Mouse (Mus musculus) hindbrain, embryonic 13.5 days (tissue): ENCODE measurements around the gene Anapc13. TPM values are rescaled to one million over a fixed set of nuclear protein-coding genes. Genes with fewer than 3 reads are reported as not detected.

Experiments used
- ATAC-seq: fragments of 200-750 bp; cut with Nextera tagmentation; 2 replicates; pipeline ENCODE4 v1.8.0; 2017; ENCODE audit warnings: moderate TSS enrichment; ENCODE audit not compliant: low FRiP score
- H3K27ac ChIP-seq: fragments of 300-500 bp; sonication (generic); 2 replicates; pipeline ENCODE4 v1.5.1; 2015; ENCODE audit warnings: inconsistent platforms, mild to moderate bottlenecking, moderate library complexity
- H3K27me3 ChIP-seq: fragments of 300-500 bp; sonication (generic); 2 replicates; pipeline ENCODE4 v1.6.1; 2015; ENCODE audit warnings: mild to moderate bottlenecking, inconsistent platforms
- H3K36me3 ChIP-seq: fragments of 300-500 bp; sonication (generic); 2 replicates; pipeline ENCODE4 v1.6.1; 2015; ENCODE audit warnings: mild to moderate bottlenecking, inconsistent platforms
- H3K4me1 ChIP-seq: fragments of 300-500 bp; sonication (generic); replicated peaks from 2 replicates; pipeline ENCODE4 v1.6.1; 2015; ENCODE audit warnings: inconsistent platforms
- H3K4me2 ChIP-seq: fragments of 300-500 bp; sonication (generic); 2 replicates; pipeline ENCODE4 v1.6.1; 2015; ENCODE audit warnings: inconsistent platforms, mild to moderate bottlenecking, moderate library complexity
- H3K4me3 ChIP-seq: fragments of 300-500 bp; sonication (generic); 2 replicates; pipeline ENCODE4 v1.5.1; 2015; ENCODE audit warnings: mild to moderate bottlenecking, inconsistent platforms
- H3K9ac ChIP-seq: fragments of 300-500 bp; sonication (generic); 2 replicates; pipeline ENCODE4 v1.6.1; 2015; ENCODE audit warnings: mild to moderate bottlenecking, inconsistent platforms
- H3K9me3 ChIP-seq: fragments of 300-500 bp; sonication (generic); 2 replicates; pipeline ENCODE4 v1.6.1; 2016; ENCODE audit warnings: inconsistent platforms
- WGBS: fragments of 180-500 bp; shearing (Covaris S2); methylation state at CpG from one replicate; pipeline ENCODE4 v1.1.7; 2015; 5-methylcytosine and 5-hydroxymethylcytosine counted together
- polyA plus RNA-seq: library from polyadenylated mRNA; unstranded; fragments of >200 nt; fragmentation: Nextera tagmentation; extraction: Ambion mirVana; gene quantifications from 2 replicates; pipeline ENCODE4 v1.2.1, GENCODE M21; 2015

Gene Anapc13
- polyA plus RNA-seq, 1 experiment from 2014 or later = 200 TPM

DNA sequence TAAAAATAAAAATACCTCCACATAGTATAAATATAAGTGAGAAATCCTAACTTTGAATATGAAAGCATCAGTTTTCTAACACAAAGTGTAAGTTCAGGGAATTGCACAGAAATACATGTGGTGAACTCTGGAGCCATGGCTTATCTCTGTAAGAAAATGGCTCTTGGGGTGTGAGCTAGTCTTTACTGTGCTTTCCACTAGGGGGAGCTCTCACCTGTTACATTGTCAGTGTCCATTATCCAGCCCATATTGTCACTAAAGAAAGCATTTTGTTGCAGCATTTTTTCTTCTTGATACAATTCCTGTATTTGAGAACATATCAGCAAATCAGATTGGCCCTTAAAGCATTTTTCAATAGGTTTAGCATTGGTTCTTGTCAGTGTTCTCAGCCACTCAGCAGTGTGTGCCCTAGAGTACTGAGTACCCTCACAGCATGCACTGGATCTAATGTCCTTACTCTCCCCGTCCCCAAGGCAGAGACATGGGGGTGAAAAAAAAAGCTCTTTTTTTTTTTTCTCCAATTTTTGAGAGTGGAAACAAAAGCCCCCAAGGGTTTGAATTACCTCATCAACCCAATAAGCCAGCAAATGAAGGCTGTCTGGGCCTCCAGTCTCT lies 6.9 kb downstream of the Anapc13 start:
- Histone ChIP-seq H3K27me3 (no peaks in the 10 kb centered on the region), H3K9me3 (no peaks in the 10 kb centered on the region), H3K4me3 (no peak overlapping the region), H3K4me1 (peaks cover 15% of the 10 kb centered on the region), H3K9ac (0 out of 2 replicates have a peak overlapping the region, but pooled peaks have one; percentile 19), H3K27ac (peak overlapping the region; percentile 25), H3K36me3 (peaks cover 32% of the 10 kb centered on the region), H3K4me2 (no peak overlapping the region)
- 0 out of 2 replicates have a peak, but pooled peaks have one; percentile 52 for ATAC-seq
- WGBS = 57% methylated on average over 1 of the region's 1 CpGs

DNA sequence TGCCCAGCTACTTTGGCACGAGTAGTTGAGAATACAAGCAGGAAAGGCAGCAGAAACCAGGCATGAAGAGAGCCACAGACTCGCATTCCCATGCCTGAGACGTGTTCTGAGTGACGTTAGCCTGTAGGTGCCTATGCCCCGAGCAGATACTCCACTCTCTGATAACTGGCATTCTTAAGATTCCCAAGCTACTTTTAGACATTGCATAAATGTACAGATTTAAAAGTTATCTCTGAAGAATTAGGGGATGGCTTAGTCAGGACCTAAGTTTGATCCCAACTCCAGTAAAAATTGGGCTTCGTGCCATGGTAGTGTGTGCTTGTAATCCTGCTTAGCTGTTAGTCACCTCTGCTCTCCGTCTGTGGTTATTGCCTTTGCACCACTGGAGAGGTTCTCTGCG lies 8.4 kb downstream of the Anapc13 start:
- WGBS = 91% methylated on average over 8 of the region's 8 CpGs
- H3K4me2 ChIP-seq = no peak overlapping the region
- H3K4me3 ChIP-seq = no peak overlapping the region
- no peak overlapping the region for H3K27ac ChIP-seq
- H3K9me3 ChIP-seq = no peaks in the 10 kb centered on the region
- H3K9ac ChIP-seq = no peak overlapping the region
- no peaks in the 10 kb centered on the region for H3K27me3 ChIP-seq
- no peak for ATAC-seq
- peaks cover 32% of the 10 kb centered on the region for H3K36me3 ChIP-seq
- H3K4me1 ChIP-seq = peaks cover 19% of the 10 kb centered on the region

DNA sequence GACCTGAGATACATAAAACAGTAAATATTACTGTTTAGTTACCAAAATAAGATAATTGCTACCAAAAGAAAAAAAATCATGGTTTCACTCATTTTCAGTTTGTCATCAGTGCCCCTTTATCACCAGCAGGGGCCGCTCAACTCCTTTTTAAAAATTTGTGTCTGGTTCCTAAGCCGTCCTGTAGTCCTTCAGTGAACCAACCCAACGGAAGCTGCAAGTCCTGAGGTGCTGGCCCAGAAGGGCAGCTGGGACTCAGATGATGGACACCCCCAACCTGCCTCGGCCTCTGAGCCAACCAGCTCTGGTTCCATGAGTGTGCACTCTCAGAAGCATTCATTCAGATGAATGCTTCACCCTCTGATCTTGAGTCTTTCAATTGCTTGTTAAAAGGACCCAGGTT lies 10.5 kb downstream of the Anapc13 start:
- H3K4me3 ChIP-seq = no peak overlapping the region
- ATAC-seq = no peak
- no peak overlapping the region for H3K4me2 ChIP-seq
- H3K27me3 ChIP-seq = no peaks in the 10 kb centered on the region
- 2% methylated on average over 4 of the region's 4 CpGs for WGBS
- no peak overlapping the region for H3K9ac ChIP-seq
- no peaks in the 10 kb centered on the region for H3K9me3 ChIP-seq
- H3K4me1 ChIP-seq = peaks cover 19% of the 10 kb centered on the region
- H3K27ac ChIP-seq = no peak overlapping the region
- H3K36me3 ChIP-seq = peaks cover 20% of the 10 kb centered on the region

DNA sequence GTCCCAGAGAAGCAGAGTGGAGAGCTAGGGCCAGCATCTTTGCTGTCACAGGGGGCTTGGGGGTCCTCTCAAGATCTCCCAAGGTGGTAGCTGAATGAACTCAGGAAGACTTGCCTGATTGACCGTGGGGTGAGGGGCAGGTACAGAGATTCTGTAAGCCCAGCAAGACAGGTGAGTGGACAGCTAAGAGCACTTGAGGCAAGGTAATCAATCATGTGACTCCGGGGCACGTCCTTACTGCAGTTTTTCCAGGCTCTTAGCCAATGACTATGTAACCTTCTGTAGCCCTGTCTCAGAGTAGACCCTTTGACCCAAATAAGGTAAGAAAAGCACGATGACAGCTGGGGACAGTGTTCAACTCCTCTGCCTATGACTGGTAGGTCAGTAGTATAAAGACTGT lies 11.0 kb downstream of the Anapc13 start:
- peaks cover 19% of the 10 kb centered on the region for H3K4me1 ChIP-seq

DNA sequence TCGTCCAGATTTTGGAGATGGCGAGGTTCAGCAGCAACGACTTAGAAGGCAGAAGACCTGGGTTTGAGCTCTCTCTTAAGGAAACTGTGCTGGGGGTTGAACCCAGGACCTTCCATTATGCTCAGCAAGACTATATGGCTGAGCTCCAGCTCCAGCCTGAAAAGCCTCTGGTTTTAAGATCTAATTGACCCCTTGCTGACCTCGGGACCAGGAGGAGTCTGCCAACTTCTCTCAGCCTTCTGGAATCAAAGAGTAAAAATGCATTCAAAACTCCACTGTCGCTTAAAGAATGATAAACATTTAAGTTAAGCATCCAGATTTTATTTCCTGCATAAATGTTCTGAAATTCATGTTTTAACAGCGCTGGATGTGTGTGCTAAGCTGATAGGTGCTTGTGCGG lies 12.9 kb downstream of the Anapc13 start:
- no peaks in the 10 kb centered on the region for H3K27me3 ChIP-seq
- no peak overlapping the region for H3K27ac ChIP-seq
- ATAC-seq = no peak
- H3K9me3 ChIP-seq = no peaks in the 10 kb centered on the region
- peaks cover 10% of the 10 kb centered on the region for H3K36me3 ChIP-seq
- WGBS = 72% methylated on average over 7 of the region's 7 CpGs
- H3K4me2 ChIP-seq = no peak overlapping the region
- H3K4me3 ChIP-seq = no peak overlapping the region
- no peak overlapping the region for H3K9ac ChIP-seq
- peaks cover 34% of the 10 kb centered on the region for H3K4me1 ChIP-seq

More for the DNA sequence above, 11.0 kb downstream of the Anapc13 start:
- Histone ChIP-seq H3K27ac (no peak overlapping the region), H3K9ac (no peak overlapping the region), H3K9me3 (no peaks in the 10 kb centered on the region), H3K4me3 (no peak overlapping the region), H3K4me2 (no peak overlapping the region), H3K27me3 (no peaks in the 10 kb centered on the region), H3K36me3 (peaks cover 14% of the 10 kb centered on the region)
- WGBS = 74% methylated on average over 4 of the region's 4 CpGs
- ATAC-seq = no peak

DNA sequence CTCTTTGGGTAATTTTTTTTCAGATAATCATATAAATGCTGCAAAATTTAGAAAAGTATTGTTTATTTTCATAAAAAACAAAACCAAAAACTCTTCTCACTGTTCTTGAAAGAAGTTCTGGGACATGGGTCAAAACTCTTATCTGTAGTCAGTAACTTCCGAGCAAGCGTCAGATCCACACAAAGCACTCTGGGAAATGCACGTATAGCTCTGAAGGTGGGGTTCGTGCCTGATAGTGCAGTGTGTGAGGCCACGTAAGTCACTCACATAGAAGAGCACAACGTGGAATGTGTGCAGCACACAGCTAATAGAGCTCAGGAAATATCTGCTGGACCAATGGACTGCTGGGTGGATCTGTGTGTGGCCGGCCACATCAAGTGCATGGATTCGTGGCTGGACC lies 13.4 kb downstream of the Anapc13 start:
- WGBS = 91% methylated on average over 8 of the region's 8 CpGs
- ATAC-seq = no peak

DNA sequence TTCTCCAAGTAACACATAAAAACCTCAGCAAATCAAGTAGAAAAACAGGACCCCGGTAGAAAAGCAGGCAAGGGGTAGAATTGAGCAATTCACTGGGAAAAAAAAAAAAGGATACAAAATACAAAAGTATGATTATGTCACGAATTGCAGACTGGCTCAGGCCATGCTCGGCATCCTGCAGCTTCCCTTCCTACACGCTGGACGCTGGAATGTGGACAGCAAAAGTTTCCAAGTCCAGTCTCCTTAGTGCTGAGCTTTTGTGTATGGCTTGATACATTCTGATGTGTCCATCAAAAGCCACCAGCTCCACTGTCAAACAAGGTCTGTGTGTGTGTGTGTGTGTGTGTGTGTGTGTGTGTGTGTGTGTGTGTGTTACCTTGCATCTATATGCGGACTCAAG lies 15.4 kb downstream of the Anapc13 start:
- peaks cover 46% of the 10 kb centered on the region for H3K4me1 ChIP-seq
- 80% methylated on average over 6 of the region's 6 CpGs for WGBS
- H3K27me3 ChIP-seq = no peaks in the 10 kb centered on the region
- no peak overlapping the region for H3K4me2 ChIP-seq
- no peak overlapping the region for H3K4me3 ChIP-seq
- H3K36me3 ChIP-seq = no peaks in the 10 kb centered on the region
- H3K9me3 ChIP-seq = no peaks in the 10 kb centered on the region
- H3K27ac ChIP-seq = no peak overlapping the region
- H3K9ac ChIP-seq = no peak overlapping the region
- ATAC-seq = no peak

More for the DNA sequence above, 13.4 kb downstream of the Anapc13 start:
- Histone ChIP-seq H3K36me3 (peaks cover 4% of the 10 kb centered on the region; the same call in 1 of the 2 replicates), H3K9ac (no peak overlapping the region), H3K27ac (no peak overlapping the region), H3K27me3 (no peaks in the 10 kb centered on the region), H3K4me3 (no peak overlapping the region), H3K9me3 (no peaks in the 10 kb centered on the region), H3K4me2 (no peak overlapping the region), H3K4me1 (peaks cover 39% of the 10 kb centered on the region)

DNA sequence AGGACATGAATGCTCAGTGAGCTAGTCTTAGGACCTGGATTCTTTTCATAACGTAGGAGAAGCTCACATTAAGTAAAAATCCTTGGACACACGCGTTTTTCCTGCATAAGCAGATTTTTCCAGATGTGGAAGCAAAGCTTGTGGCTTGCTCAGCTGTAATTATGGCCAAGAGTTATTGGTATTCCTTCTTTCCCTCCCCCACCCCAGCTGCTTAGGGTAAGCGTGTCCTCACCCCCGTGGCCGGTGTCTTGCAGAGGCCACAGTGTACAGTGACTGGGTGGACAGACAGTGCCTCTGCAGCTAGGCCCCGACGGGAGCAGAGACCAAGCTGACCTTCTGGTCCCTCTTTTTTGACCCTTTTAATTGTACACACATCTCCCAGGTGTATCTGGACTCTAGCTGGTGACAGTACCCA lies 17.0 kb downstream of the Anapc13 start:
- Histone ChIP-seq H3K27ac (peak overlapping the region; percentile 75), H3K9ac (no peak overlapping the region), H3K4me2 (peak overlapping the region; percentile 39), H3K27me3 (no peaks in the 10 kb centered on the region; the same call in 1 of the 2 replicates), H3K9me3 (no peaks in the 10 kb centered on the region), H3K4me1 (peaks cover 34% of the 10 kb centered on the region), H3K4me3 (no peak overlapping the region), H3K36me3 (no peaks in the 10 kb centered on the region)
- 36% methylated on average over 8 of the region's 8 CpGs for WGBS
- ATAC-seq = 0 out of 2 replicates have a peak, but pooled peaks have one; percentile 49

DNA sequence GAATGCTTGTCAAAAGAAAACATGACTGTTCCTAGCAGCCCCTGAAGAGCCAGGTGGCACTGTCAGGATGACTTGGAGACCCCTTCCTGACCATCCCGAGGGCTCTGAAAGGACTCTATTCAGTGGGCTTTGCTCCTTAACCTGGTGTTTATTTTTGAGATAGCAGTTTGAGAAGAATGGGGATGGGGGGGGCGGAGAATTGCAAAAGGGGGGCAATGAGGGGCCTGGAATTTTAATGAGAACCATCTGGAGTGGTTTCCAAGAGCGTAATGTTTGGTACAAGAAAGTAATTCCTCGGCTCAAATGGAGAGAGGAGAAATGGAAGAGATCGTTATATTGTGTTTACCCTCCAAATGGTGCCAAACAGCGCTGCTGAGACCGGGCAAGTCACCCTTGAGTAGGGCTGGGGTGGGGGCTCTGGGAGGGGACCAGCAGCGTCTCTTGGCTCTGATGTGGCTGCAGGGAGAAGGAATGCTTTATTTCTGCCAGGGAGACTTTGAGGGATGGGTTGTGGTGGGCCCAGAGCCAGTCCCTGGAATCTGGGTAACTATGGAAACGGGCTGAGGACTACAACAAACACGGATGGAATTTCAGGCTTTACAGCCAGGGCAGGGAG lies 17.5 kb downstream of the Anapc13 start:
- no peaks in the 10 kb centered on the region for H3K36me3 ChIP-seq
- H3K27ac ChIP-seq = peak overlapping the region; percentile 75
- no peak overlapping the region for H3K4me3 ChIP-seq
- peaks cover 34% of the 10 kb centered on the region for H3K4me1 ChIP-seq
- no peak overlapping the region for H3K9ac ChIP-seq
- H3K9me3 ChIP-seq = no peaks in the 10 kb centered on the region
- ATAC-seq = peak; percentile 94
- H3K27me3 ChIP-seq = no peaks in the 10 kb centered on the region; the same call in none of the 2 replicates
- peak overlapping the region; percentile 39 for H3K4me2 ChIP-seq
- 3% methylated on average over 10 of the region's 10 CpGs for WGBS

DNA sequence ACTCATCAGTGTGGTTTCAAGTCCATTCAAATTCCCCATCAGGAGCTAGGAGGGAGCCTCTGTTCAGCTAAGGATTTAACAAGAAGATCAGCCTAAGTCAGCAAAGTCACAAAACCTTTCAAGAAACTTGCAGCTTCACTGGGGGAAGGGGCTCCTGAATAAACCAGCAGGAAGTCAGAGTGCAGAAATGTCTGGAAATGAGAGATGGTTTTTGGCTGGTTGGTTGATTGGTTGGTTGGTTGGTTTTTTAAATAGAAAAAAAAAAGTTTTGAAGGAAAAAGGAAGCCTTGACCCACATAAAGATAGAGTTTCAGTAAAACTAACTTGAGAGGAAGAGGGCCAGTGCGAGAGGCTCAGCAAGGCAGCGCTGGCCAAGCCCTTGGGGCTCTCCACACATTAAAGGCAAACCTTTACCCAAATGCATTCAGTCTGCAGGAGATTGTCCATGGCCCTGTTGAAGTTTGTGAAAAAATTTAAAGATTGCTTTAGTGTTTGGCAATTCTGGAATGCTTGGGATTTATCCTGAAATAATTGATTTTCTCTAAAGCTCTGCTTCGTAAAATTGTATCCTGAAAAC lies 19.1 kb downstream of the Anapc13 start:
- no peak for ATAC-seq
- 82% methylated on average over 3 of the region's 3 CpGs for WGBS
- no peak overlapping the region for H3K4me2 ChIP-seq

DNA sequence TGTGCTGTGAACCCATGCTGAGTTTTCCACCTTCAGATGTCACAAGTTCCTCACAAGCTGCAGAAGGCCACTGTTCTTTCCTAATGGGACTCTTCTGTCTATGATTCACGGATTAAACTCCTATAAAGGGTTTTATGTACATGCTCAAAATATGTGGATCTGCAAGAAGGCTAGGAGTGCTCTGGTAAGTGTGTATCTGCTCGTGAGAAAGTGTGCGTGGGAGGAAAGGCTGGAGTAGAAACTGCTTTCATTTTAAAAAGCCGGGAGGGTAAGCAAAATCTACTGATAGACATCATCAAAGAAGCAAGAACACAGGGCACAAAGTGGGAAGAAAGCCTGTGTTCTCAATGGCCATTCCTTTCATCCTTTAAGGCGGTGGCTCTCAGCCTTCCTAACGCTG lies 20.9 kb downstream of the Anapc13 start:
- Histone ChIP-seq H3K4me1 (peaks cover 59% of the 10 kb centered on the region), H3K9me3 (no peaks in the 10 kb centered on the region), H3K4me3 (no peak overlapping the region), H3K27ac (no peak overlapping the region), H3K9ac (no peak overlapping the region), H3K4me2 (no peak overlapping the region), H3K36me3 (no peaks in the 10 kb centered on the region), H3K27me3 (no peaks in the 10 kb centered on the region; the same call in none of the 2 replicates)
- ATAC-seq = no peak
- WGBS = 86% methylated on average over 6 of the region's 6 CpGs

More for the DNA sequence above, 19.1 kb downstream of the Anapc13 start:
- no peaks in the 10 kb centered on the region for H3K36me3 ChIP-seq
- H3K27ac ChIP-seq = no peak overlapping the region
- no peak overlapping the region for H3K4me3 ChIP-seq
- no peak overlapping the region for H3K9ac ChIP-seq
- no peaks in the 10 kb centered on the region for H3K9me3 ChIP-seq
- H3K4me1 ChIP-seq = peaks cover 45% of the 10 kb centered on the region
- no peaks in the 10 kb centered on the region; the same call in none of the 2 replicates for H3K27me3 ChIP-seq

DNA sequence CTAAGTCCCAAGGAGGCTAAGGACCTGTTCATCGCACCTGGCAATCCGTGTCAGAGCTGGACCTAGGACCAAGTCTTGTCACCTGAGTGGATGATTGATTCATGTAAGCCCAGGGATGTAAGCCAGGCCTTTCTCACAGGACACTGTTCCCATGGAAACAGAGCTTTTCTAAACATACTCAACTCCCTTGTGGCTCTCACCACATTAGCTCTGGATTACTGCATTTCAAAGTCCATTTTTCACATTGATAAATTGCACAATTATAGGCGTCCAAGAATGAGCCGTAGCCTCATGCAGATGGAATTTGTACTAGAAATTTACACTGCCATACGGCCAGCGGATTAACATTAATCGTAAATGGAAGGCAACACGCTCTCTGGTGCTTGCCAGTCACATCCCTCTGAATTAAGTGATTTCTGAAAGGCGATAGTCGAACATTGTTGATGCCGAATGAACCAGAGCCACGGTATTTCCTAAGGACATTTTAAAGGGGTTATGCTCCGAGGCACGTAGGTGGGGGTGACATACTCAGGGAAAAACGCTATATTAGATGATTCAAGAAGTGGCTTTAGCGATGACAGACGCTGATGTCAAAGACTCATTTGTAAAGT lies 23.9 kb downstream of the Anapc13 start:
- peak; percentile 83 for ATAC-seq
- Histone ChIP-seq H3K9me3 (no peaks in the 10 kb centered on the region), H3K4me2 (peak overlapping the region; percentile 38), H3K4me3 (no peak overlapping the region), H3K9ac (no peak overlapping the region), H3K27me3 (no peaks in the 10 kb centered on the region; the same call in none of the 2 replicates), H3K27ac (peak overlapping the region; percentile 77), H3K36me3 (no peaks in the 10 kb centered on the region), H3K4me1 (peaks cover 31% of the 10 kb centered on the region)
- WGBS = 27% methylated on average over 17 of the region's 17 CpGs
